Mouse (Mus musculus) gastrocnemius, postnatal 10 days (tissue): ENCODE results near the gene Hspb8. TPM values are rescaled to one million over a fixed set of nuclear protein-coding genes. Genes with fewer than 3 reads are reported as not detected.
A peak's percentile ranks its signal among the peaks of the same experiment; 100 is the strongest.
"Not testable (repeated sequence)": the region's sequence is repeated elsewhere in the genome, so short reads cannot be mapped to it uniquely, and the experiment has no call there.

ENCODE experiments used
- DNase-seq: peaks from one replicate; pipeline ENCODE4 v3.0.0; 2021; ENCODE audit warnings: mixed read lengths
- total RNA-seq, 2 experiments: library from RNA; stranded (reverse); gene quantifications; 2 replicates each; pipeline ENCODE4 v1.2.3; 2021

Hspb8 gene
- total RNA-seq, 2 experiments from 2014 or later, result 194 to 198 TPM

DNA sequence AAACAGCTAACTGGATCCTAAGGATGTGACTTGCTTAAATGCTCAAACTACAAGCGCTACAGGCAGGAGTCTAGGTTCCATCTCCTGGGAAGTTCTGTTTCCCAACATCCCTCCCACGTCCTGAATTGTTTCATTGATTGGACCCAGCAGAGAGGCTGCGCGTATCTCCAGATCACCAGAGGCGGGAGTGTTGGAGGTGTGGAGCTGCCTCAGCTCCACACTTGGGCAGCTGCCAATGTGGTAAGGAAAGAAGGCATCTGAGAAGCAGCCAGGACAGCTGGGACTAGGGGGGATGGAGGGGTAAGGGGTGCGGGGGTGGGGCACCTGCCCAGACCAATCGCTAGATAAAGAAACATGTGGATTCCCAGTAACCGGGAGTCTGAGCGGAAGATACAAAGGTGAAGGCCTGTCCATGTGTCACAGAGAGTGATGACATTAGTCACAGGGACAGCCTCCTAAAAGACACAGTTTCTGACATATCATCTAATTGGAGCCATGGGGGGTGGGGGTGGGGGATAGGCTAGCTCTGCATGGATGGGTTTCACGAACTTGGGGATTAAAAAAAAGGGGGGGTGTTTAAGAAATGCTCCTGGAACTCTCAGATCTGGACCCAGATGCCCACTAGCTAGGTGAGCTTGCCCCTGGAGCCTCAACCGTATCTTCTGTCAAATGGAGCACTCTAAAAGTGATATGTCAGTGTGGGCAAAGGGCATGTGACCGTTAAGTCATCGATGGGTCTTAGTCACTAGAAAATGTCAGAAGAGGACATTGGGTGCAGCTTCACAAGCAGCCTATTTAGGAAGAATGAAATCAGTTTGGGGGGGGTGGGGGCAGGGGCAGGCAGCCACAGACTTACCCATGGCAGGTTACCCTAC, 12.5 kb upstream of the Hspb8 start:
- DNase-seq, result no peak

DNA sequence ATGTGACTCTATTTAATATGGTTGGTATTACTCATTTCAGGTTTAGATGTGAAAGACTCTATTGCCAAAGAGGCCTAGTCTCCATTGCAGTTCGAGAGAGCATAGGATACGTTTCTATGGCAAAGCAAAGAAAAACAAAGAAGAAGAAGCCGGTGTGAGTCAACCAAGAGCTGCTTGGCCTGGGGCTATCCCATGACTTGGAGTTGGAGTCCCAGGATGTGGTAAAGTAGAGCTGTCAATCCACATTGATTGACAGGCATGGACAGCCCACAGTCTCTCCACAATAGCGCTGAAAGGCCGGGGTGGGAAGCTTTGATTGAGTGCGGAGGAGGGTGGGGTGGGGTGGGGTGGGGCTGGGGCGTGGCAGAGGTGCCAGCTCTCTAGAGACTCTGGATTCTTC, 10.2 kb upstream of the Hspb8 start:
- no peak for DNase-seq

DNA sequence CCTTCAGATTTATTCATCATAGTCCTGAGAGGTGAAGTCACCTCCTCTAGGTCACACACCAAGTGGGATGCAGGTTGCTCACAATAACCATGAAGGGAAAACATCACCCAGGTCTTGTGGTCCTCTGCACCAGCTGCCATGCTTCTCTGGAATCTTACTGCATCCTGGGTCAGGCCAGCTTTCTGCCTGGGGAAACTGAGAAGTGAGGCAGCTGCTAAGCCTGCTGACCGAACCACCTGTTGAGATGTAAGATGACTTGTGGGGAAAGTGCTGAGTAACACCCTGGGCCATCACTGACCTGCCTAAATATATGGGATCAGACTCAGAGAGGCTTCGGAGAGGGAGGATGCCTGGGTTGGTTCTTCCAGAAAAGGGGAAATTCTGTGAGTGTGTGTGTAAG, 4.0 kb upstream of the Hspb8 start:
- DNase-seq, result no peak

DNA sequence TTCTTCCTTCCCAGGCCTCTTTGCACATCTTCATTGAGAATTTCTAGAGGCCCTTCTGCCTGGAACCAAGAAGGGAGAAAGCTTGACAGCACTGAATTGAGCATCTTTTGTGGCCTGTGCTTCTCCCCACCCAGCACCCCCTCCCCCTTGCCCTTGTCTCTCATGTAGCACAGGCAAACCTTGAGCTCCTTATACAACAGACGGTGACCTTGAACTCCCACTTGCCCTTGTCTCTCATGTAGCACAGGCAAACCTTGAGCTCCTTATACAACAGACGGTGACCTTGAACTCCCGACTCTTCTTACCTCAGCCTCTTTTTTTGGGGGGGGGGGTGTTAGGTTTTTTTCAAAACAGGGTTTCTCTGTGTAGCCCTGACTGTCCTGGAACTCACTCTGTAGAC, 3.0 kb upstream of the Hspb8 start:
- not testable (repeated sequence) for DNase-seq

DNA sequence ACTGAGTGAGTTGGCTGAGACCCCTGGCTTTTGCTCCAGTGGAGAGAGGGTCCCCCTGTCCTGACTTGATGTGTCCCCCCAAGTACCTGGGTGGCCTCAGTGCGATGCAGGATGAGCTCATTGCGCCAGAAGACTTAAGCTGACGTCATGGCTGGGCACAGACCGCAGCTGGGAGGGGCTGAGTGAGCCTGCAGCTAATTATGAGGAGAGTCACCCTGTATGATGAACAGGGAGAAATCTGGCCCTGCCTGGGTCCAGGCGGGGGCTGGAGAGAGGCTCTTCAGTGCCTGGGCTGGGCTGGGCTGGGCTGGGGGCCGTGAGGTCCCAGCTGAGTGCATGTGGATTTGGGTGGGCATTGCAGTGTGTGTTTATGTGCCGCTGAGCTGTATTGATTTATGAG, 2.6 kb upstream of the Hspb8 start:
- DNase-seq, result peak; percentile 40

DNA sequence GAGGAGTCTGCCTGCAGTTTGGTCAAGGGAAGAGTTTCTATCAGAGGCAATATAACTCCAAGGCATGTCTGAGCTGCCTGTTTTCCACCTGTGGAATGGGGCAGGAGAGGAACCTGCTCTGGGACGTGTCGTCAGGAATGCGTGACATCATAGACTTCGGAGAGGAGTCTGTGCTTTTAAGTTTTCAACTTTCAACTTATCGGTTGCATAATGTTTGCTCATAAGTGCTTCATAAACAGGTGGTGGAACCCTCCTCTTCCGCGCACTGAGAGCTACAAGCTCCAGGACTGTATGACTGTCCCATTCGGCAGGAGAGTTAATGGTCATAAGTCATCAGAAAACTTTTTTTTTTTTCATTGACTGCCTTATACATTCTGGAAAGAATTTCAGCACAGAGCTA, 1.1 kb upstream of the Hspb8 start:
- no peak for DNase-seq

DNA sequence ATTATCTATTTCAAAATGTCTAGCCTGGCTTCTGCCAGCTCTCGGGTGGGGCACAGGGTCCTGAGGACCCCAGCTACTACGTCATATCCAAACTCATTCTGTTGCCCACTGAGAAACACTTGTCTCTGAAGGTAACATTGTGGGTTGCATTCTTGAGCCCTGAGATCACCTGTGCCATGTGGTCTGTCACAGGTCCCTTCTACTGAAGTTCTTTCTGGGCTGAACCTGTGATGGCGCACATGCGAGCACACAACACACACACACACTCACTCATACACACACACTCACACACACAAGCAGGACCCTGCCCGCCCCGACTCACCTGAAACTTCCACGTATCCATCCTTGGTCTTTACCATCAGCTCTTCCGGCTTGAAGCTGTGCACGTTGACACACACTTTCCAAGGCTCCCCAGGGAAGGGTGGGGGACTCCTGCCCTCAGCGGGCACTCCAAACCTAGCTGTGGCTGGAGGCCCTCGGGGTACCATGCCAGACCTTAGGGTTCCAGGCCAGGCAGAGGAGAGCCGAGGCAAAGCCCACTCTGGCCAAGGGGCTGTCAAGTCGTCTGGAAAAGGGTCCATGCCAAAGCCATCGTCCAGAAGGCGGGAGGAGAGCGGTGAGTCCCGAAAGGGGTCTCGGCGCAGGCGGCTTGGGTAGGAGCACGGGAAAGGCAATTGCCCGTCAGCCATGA, 728 bp downstream of the Hspb8 start:
- DNase-seq, result peak; percentile 33

DNA sequence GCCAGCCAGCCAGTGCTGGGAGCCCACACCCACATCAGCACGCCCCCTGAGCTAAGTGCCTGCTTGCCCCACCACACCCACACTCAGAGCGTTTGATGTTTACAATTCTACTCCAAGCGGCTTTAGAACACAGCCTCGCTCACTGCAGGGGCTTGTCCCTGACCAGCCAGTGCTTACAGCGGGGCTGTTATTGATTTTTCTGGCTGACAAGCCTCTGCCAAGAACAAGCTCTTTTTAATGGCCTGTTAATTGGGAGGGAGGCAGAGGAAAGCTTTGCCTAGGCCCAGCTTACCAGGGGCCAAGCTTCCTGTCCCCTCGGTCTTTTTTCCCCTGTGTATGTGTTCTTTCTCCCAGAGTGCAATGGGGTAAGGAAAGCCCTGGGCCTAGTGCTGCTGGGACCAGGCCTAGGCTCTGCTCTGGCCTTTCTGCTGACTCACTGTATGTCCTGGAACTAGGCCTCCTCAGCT, 1.9 kb downstream of the Hspb8 start:
- no peak for DNase-seq

DNA sequence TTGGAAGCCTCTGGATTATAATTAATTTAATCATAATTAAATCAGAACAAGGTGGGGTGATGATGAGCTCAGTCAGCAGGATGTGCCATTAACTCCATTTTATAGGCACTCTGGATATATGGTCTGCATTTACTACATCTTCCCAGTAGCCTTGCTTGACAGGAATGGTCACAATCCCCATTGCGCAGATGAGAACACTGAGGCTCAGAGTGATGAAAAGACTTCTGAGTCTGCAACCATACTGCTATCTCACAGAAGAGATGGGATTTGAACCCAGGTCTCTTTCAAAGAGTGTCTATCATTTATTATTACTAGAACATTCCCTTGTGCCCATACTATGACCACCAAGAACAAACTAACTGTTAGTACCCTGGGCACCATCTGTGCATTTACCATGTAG, 2.5 kb downstream of the Hspb8 start:
- DNase-seq, result no peak

DNA sequence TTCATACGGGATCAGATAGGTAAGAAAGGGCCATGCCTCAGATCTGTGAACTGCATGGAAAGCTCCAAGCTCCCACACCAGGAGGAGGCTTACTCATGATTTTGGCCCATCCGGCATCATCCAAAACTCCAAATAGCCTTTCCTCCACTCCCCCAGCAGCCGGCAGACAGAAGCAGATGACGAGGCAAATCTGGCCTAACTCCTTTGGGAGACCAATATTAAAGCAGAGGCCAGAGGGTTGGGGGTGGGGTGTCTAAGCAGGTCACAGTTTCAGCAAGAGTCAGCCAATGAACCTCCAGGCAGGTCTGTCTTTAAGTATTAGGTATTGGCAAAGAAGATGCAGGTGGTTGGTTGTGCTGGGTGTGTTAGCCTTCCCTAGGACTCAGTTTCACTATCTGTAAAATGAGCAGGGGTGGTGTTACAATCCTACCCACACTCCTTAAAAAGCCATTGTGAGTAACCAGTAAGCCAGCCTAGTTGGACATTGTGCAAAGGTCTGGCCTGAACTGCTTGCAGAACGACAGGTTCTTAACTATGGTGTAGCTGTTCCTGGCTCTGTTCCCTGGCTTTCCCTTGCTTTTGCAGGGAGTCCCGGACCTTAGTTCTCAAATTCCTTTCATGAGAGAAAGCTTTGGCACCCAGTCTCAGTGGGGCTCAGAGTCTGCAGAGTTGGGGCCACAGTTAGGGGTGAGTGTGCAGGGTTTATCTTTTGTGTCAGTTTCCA, 3.2 kb downstream of the Hspb8 start:
- DNase-seq, result no peak

DNA sequence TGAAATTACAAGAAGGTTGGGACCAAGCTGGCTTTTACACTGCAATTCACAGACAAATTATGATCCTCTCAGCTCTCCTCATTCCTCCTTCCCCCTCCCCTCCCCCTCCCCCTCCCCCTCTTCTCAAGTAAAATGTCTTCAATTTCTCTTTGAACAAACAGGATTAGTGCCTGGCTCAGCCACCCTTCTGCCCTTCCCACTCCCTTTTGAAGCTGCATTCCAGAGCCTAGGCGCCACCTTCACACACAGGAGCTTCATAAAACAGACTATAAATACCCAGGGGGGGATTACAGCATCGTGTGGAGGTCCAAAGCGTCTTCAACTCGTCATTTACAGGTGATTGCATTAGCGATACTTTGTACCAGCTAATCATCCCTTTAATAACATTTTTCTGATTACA, 6.5 kb downstream of the Hspb8 start:
- DNase-seq, result no peak

DNA sequence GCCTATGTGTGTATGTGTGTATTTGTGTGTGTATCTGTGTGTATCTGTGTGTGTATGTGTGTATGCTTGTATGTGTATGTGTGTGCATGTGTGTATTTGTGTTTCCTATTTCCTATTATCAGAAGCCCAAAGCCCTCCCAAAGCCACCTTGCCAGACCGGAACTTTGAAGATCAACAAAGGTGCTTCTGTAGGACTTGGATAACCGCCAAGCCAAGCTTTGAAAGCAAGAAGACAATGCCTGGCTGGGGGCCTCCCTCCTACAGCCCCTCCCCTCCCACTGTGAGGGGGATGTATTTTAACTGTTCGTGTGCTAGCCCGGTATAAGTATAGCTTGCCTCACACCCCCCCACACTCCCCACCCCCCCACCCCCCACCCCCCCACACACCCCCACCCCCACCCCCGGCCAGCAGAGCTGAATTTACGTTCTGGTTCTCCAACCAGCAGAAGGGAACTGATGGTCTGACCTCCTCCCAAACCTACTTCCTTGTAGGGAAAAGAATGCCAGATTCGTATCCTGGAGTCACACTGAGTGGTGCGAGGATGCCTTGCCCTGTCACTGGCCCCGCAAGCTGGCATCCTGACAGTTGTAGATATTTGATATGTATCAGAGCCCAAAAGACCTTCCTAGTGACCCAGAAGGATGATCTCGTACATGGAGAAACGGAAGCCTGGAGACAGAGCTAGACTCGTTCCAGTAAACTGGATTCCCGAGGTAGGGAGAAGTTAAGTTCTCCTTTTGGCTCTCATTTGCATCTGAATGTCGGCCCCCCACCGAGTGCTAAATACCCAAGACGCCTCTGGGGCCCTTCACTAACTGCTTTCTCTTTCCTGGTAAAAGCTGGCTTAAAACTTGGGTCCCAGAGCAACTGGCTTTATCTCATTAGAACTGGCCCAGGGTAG, 12.7 kb downstream of the Hspb8 start:
- DNase-seq, result no peak

DNA sequence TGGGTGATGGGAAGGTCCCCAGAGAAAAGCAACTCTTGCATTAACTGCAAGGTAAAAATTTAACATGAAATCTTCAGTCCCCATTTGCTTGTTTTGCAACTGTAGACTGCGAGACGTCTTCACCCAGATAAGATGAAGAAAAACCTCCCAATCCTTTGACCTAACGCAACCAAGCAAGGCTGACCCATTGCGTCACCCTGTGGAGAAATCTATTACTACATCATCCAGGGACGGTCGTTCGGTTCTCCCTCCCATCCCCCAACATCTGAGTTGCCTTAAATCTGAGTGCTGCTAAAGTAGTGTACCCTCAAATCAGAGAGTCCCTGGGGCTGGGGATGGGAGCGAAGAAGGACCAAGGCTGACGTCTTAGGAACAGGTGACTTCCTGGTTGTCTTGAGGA, 13.7 kb downstream of the Hspb8 start:
- no peak for DNase-seq

DNA sequence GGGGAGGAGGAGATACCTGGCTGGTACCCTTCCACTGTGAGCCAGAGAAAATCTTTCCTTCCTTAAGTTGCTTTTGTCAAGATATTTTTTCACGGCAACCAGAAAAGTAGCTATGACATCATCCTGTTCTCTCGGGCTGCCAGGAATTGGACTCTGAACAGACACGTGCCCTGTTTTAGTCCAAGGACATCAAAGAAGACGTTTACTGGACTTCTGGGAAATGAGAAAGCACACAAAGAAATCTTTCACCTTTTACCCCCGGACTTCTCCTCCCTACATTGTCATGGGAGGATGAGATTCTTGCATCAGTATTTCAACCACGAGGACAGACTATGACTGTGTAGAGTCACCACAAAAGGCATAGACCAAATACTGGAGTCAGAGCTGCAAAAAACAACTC, 14.7 kb downstream of the Hspb8 start:
- DNase-seq, result no peak

DNA sequence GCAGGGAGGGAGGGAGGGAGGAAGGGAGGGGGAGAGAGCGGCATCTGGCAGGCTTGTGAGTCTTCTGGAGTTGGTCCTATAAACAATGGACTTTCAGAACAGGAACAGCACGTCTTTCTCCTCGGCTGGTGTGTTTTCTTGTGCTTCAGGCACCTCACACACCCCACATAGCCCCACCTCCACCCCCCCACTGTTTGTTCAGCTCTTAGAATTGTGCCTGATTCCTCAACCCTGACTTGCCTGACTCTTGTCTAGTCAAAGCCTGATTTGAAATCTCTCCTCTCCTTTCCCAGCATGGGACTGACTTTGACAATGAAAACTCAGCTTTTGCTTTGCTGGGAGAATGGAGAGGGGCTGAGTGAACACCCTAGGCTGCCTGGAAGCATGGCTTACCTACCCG, 15.3 kb downstream of the Hspb8 start:
- no peak for DNase-seq

DNA sequence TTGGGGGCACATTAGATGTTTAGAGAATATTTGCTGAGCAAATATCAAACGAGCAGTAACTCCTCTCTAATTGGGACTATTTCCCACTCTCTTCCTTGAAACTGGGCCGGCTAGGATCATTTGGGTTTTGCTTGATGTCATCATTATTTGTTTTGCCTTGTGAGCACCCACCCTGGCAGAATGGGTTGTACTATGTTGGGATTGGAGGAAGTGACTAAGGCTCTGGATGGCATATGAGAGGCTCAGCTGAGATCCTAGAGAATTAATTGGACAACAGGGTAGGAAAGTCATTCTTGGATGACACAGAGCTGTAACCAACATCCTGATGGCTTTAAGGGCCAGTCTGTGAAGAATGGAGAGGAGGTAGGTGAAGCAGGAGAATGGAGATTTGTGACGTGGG, 16.2 kb downstream of the Hspb8 start:
- no peak for DNase-seq

DNA sequence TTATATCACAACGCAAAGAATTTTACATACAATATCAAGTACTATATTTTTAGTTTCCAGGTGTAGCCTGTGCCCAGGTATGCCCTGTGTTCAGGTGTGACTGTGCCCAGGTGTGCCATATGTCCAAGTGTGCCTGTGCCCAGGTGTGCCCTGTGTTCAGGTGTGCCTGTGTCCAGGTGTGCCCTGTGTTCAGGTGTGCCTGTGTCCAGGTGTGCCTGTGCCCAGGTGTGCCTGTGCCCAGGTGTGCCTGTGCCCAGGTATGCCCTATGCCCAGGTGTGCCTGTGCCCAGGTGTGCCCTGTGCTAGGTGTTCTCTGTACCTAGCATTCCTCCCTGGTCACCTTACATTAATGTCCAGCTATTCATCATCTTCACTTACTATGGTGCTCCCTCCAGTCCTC, 16.7 kb downstream of the Hspb8 start:
- no peak for DNase-seq

DNA sequence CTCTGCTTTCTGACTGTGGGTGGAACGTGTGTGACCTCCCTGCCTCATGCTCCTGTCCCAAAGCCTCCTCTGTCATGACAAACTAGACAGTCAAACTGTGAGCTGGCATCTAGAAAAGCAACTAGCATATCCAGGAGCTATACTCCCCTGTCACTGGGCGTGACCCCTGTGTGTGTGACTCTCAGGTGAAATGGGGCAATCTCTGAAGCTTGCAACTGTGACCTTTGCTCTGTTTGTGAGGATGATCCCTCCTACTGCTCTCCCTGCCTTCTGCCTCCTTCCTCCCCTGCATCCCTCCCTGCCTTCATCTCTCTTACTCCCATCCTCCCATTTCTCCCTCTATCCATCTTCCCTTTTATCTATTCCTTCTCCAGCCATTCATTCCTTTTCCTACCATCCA, 18.6 kb downstream of the Hspb8 start:
- DNase-seq, result no peak

DNA sequence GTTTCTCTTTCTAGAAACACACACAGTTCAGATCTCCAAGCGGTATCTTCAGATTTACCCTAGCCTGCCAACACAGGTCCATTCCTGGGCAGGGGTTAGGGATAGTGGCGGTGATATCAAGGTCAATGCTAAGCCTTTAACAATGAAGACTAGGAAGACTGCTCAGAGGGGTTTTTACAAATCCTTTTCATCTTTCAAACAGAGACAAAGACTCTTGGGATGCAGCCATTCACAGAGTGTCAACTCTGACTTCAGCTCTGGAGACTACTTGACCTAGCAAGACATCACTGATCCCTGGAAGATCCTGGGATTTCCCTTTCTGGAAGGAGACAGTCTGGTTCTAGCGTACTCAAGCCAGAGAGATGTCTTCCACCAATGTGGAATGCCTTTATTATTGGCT, 21.9 kb downstream of the Hspb8 start:
- no peak for DNase-seq

DNA sequence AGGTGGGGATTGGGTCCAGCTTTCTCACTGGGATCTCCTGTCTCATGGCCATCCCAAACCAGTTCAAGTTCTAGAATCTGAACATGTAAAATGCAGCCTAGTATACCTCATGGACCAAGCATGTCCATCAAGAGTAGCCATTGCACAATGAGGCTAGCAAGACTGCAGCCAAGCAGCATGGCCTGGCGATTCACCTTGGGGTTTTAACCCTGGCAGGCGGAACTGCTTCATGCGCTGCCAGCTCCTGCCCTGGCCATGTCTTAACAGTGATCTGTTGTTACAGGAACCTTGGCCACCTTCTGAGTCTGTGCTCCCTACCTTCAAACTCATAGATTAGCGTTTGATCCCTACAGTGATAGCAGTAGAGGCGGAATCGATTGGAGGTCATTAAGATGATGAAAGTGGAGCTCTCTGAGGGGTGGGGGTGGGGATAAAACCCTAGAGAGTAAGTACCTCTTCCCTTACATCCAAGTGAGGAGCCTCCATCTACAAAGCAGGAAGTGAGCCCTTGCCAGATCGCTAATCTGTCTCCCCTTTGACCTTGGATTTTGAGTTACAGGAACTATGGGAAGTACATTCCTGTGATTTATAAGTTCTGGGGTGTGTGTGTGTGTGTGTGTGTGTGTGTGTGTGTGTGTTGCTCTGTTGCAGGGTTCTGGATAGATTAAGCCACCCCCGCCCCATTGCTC, 22.5 kb downstream of the Hspb8 start:
- DNase-seq, result no peak

DNA sequence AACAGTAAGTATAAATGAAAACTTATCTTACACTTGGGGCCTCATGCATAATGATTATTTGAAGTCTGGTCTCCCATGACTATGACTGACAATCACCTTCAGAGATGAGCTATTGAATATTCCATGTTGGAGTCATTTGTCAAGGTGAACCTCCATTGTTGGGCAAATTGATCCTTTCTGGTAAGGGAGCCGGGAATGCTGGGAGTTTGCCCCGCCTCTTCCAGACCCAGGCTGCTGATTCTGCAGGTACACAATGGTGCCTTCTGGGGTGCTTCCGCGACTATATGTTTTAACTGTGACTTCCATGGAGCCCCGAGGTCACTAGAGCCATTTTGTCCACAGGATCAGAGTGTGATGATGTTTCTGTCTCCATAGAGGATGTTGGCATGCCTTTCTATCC, 26.6 kb downstream of the Hspb8 start:
- DNase-seq, result no peak
